Mouse (Mus musculus) layer of hippocampus, adult 9-10 months (tissue): Measurements from ENCODE around the gene Polr2e.
"Not testable (repeated sequence)": the region's sequence is repeated elsewhere in the genome, so short reads cannot be mapped to it uniquely, and the experiment has no call there.

Experiments
- DNase-seq: peaks from one replicate; pipeline ENCODE4 v3.0.0; 2022; ENCODE audit warnings: low spot score

Polr2e gene

DNA sequence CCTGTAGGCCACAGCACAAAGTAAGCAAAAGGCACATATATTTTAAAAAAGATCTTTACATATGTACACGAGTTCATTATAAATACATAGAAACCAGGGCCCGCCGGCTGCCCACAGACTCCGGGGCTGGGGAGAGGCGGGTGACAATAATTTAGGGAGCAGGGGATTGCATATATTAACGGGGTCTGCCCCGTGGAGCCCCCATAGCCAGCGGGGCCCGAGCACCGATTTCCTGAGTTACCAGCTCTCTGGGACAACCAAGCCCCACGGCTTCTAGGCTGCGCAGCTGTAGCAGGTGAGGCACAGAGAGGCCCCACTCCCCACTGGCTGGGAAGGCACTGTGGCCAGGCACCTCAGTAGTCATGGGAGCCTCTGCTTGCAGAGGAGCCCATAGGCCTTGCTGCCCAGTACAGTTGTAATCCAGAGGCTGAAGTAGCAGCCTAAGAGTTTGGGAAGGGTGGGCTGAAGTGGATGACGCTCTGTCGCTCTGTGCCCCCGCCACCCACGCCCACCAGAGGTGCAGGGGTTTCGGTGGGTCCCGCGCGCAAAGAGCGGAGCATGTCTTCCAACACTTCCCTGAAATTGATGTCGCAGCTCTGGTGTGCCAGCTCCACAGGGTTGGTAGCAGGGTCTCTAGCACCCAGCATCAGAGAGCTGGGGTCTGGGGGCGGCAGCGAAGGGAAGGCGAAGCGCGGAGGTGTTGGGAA is 17.5 kb upstream of the Polr2e start:
- DNase-seq = no peak

- no peak for DNase-seq
These were observed 16.9 kb upstream of the Polr2e start for GRCm38 (mm10) chr10:80056506-80056905.

DNA sequence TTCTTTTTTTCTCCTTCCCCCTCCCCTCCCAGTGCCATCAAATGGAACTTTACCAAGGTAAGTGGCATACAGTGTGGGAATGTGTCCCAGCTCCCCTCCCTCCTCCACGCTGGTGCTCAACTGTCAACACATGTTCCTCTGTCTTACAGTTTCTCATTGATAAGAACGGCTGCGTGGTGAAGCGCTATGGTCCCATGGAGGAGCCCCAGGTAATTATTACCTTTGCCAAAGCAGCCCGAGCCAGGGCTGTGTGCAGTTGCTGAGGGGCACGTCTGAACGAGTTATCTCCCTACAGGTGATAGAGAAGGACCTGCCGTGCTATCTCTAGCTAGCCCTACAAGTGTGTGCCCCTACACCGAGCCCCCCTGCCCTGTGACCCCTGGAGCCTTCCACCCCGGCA is 16.3 kb upstream of the Polr2e start:
- DNase-seq = no peak

- no peak for DNase-seq
These were observed 15.8 kb upstream of the Polr2e start for GRCm38 (mm10) chr10:80055364-80055763.

GRCm38 (mm10) chr10:80054911-80055310 is 15.3 kb upstream of the Polr2e start:
- DNase-seq = not testable (repeated sequence)

- DNase-seq = no peak
These were observed 14.5 kb upstream of the Polr2e start for GRCm38 (mm10) chr10:80053831-80054815.

DNA sequence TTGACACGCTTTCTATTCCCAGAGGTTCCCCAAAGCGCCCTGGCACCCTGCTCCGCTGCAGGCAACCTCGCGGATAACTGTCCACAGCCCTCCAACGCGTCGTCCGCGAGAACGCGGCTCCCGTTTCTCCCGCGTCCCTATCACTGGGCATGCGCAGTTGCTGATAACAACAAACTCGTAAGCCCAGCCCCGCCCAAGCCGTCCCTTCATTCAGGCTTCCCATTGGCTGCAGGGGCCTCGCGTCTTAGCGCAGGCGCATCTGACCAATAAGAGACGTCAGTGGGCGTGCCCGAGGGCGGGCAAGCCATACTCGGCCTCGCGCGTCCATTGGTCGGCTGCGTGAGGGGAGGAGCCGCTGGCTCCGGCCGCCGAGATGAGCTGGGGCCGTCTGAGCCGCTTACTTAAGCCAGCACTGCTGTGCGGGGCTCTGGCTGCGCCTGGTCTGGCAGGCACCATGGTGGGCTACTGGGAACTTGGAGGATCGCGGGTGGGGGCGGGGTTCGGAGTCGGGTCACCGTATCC is 13.7 kb upstream of the Polr2e start:
- peak; percentile 98 for DNase-seq

DNA sequence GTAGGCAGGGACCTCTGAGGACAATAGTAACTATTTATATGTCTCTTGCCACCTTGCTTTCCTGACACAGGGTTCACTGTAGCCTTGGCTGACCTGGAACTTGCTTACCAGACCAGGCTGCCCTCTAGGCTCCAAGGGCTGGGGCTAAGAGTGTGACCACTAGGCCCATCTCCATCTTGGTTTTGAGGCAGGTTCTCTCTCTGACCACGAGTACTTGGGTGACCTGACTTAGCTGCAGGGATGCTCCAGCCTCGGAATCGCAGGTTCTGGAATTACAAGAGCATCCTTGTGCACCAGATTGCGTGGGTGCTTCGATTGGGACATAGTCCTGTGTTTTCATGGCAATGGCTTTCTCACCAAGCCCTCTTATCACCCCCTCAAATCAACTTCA is 12.8 kb upstream of the Polr2e start:
- DNase-seq = no peak

DNA sequence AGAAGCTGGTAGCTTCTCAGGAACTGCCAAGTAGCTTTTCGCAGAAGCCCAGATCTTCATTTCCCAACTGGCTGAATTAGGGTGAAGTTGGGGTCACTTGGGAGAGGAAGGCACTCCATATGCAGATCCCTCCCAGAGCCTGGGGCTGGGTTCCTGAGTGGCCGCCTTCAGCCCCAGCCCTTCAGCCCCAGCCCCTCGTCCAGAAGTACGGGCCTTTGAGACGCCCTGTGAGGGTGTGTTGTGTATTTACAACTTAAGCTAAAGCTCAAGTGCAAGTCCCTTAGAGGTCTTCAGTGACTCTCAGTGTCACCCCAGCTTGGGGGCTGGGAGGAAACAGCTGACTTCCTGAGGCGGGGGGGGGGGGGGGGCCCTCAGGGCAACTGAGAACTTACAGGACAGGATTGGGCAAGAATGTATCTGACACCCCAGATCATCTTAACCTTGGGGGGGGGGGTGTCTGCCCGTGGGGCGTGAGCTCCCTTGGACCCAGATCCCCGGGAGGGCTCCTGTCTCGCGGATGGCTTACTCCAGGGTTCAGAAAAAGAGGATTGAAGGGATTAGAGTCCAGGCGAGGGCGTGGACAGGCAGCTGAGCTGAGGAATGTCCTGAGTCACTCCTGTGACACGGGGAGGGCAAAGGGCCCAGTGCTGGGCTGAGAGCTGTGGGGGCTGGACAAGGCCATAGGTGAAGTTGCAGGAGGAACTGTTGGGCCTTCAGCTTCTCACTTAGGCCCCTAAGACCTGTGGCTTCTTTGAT is 12.2 kb upstream of the Polr2e start:
- DNase-seq = no peak

- no peak for DNase-seq
These were observed 11.5 kb upstream of the Polr2e start for GRCm38 (mm10) chr10:80050885-80051617.

DNA sequence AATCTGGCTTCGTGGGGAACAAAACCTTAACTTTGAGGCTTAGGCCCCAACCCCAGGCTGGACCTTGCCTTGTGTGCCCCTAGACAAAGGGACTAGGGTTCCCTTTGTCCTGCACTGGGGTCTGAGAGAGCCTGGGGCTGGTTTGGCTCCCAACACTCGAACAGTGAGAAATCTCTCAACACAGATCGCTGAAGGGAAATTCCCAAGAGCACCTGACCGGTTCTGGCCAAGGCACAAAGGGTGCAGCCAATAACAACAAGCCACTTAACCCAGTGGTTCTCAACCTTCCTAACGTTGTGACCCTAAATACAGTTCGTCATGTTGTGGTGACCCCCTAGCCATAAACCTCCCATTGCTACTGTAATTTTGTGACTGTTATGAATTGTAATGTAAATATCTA is 10.6 kb upstream of the Polr2e start:
- DNase-seq = no peak

- no peak for DNase-seq
These were observed 9.2 kb upstream of the Polr2e start for GRCm38 (mm10) chr10:80048834-80049233.

DNA sequence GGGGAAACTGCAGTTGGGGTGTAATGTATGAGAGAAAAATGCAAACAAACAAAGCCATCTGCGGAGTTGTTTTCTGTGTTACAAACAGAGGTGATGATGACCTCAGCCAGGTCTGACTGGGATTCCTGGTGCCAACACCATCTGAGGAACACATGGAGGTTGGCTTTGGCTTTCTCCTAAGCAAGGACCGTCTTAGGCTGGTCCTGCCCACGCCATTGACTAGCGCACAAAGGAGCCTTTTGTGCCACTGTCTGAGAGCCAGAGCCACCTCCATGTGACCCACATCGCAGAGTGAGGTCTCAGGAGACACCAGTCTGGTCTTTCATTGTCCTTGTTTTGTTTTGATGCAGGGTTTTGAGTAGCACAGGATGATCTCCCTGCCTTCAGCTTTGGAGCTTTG is 8.8 kb upstream of the Polr2e start:
- DNase-seq = no peak

- no peak for DNase-seq
These were observed 7.5 kb upstream of the Polr2e start, which contains the start of gene Gpx4 for GRCm38 (mm10) chr10:80047041-80047565. Gene Gpx4, plus strand, starts transcription at chr10:80047166.

GRCm38 (mm10) chr10:80045766-80046165 is 6.2 kb upstream of the Polr2e start:
- DNase-seq = no peak

DNA sequence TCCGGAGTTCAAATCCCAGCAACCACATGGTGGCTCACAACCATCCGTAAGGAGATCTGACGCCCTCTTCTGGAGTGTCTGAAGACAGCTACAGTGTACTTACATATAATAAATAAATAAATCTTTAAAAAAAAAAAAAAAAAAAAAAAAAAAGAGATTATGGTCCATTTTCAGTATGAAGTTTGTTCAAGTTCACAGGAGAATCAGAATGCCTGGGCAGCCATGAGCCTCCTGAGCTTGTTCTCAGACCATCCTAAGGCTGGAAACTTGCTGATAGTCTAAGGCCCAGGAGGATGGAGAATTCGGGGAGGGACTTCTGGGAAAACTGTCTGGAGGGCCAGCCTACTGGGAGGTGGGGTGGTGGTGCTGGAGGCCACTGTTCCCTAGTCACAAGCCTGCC is 5.8 kb upstream of the Polr2e start:
- DNase-seq = not testable (repeated sequence)

DNA sequence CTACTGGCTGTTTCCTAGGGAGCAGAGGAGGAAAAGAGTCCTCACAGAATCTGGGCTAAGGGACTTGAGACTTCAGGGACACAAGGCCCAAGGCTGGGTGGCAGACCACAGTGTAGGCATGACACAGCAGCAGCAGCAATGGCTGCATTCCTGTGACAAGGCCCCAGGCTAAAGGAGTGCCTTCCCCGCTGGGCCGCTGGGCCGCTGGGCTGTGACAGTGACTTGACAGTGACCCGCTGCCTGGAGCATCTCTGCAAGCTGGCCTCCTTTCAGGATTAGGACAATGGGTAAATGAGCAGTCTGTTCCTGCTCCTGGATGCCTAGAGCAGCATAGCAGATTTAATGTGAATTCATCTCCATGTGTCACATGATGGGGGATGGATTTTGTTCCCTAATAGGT is 4.5 kb upstream of the Polr2e start:
- DNase-seq = no peak

GRCm38 (mm10) chr10:80041409-80042060 is 1.9 kb upstream of the Polr2e start:
- not testable (repeated sequence) for DNase-seq

DNA sequence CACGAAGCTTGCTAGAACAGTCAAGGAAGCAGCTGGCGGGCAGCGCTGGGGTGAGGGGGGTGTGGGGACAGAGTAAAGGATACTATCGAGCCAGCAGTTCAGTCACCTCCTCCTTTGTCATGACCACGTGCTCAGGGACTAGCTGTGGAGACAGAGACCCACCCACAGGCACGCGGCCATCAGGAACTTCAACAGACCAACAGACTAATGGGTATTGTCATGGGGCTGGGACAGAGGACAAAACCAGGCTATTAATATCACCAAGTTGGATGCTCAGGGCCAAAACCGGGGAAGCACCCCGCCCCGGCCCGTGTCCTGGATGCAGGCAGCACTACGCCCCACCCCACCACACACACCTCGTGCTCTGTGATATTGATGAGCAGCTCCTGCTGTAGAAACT is 2.8 kb downstream of the Polr2e start:
- DNase-seq = no peak

GRCm38 (mm10) chr10:80035686-80036085 is 3.9 kb downstream of the Polr2e start:
- no peak for DNase-seq

DNA sequence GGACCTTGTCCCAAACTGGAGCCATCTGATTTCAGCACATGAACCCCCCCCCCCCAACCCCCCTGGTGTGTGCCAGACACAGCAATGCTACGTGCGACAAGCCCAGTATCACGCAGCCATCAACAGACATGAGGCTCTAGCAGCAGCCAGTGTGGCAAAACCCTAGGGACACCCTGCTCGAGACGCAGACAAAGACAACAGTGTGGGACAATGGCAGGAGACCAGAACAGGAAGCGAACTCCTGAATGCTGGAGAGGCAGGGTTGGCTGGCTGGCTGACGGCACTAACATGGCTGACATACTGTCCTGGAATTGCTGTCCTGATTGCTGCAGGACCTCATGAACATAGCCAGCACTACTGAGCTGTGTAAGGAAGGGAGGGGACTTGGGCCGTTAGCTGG is 4.4 kb downstream of the Polr2e start:
- DNase-seq = no peak
